Mouse (Mus musculus) liver, embryonic 11.5 days (tissue): ENCODE measurements at regions not wholly inside any gene's neighbourhood (a gene's known extent, or its start where the extent isn't known, plus 50 kb on each side); places are given as distances from the start of the nearest gene placed in this dataset.

Experiments
- ATAC-seq: fragments of 200-750 bp; cut with Nextera tagmentation; replicated peaks from 2 replicates; pipeline ENCODE4 v1.8.0; 2017; ENCODE audit warnings: moderate number of reproducible peaks, mild to moderate bottlenecking, moderate TSS enrichment, moderate library complexity; ENCODE audit not compliant: low FRiP score
- DNase-seq: peaks from one replicate; pipeline ENCODE4 v3.0.0-alpha.2; 2017; ENCODE audit warnings: low spot score
- H3K27ac ChIP-seq: fragments of 300-500 bp; sonication (generic); 2 replicates; pipeline ENCODE4 v1.5.1; 2014; ENCODE audit warnings: mild to moderate bottlenecking, low read depth, low read length, control low read depth
- H3K27me3 ChIP-seq: fragments of 300-500 bp; sonication (generic); replicated peaks from 2 replicates; pipeline ENCODE4 v1.6.1; 2014; ENCODE audit warnings: low read length, mixed read lengths; ENCODE audit not compliant: control insufficient read depth, insufficient read depth
- H3K36me3 ChIP-seq: fragments of 300-500 bp; sonication (generic); 2 replicates; pipeline ENCODE4 v1.6.1; 2014; ENCODE audit warnings: mild to moderate bottlenecking, low read length, moderate library complexity, mixed read lengths; ENCODE audit not compliant: control insufficient read depth, insufficient read depth
- H3K4me1 ChIP-seq: fragments of 300-500 bp; sonication (generic); replicated peaks from 2 replicates; pipeline ENCODE4 v1.6.1; 2014; ENCODE audit warnings: low read length, mixed read lengths; ENCODE audit not compliant: control insufficient read depth, insufficient read depth
- H3K4me2 ChIP-seq: fragments of 300-500 bp; sonication (generic); 2 replicates; pipeline ENCODE4 v1.6.1; 2014; ENCODE audit warnings: mild to moderate bottlenecking, control low read depth, moderate library complexity
- H3K4me3 ChIP-seq: fragments of 300-500 bp; sonication (generic); 2 replicates; pipeline ENCODE4 v1.5.1; 2014; ENCODE audit warnings: low read depth, low read length, control low read depth
- H3K9ac ChIP-seq: fragments of 300-500 bp; sonication (generic); 2 replicates; pipeline ENCODE4 v1.6.1; 2014; ENCODE audit warnings: low read depth, low read length, control low read depth
- H3K9me3 ChIP-seq: fragments of 300-500 bp; sonication (generic); 2 replicates; pipeline ENCODE4 v1.6.1; 2016; ENCODE audit warnings: low read length, inconsistent platforms, mixed read lengths; ENCODE audit not compliant: control insufficient read depth
- WGBS: fragments of 180-500 bp; shearing (Covaris S2); extraction: QIAGEN DNeasy Blood & Tissue Kit; methylation state at CpG from one replicate; pipeline ENCODE4 v1.1.7; 2014; 5-methylcytosine and 5-hydroxymethylcytosine counted together

GRCm38 (mm10) chr2:57699226-57699625 is 298.5 kb upstream of the Galnt5 start:
- H3K4me2 ChIP-seq = no peak overlapping the region
- H3K27ac ChIP-seq = no peak overlapping the region
- no peaks in the 10 kb centered on the region for H3K27me3 ChIP-seq
- H3K9ac ChIP-seq = no peak overlapping the region
- DNase-seq (no peak), ATAC-seq (no peak)
- no peak overlapping the region for H3K4me3 ChIP-seq
- H3K36me3 ChIP-seq = no peaks in the 10 kb centered on the region
- 59% methylated on average over 4 of the region's 4 CpGs for WGBS
- no peaks in the 10 kb centered on the region for H3K4me1 ChIP-seq
- H3K9me3 ChIP-seq = no peaks in the 10 kb centered on the region

- Histone ChIP-seq H3K4me1 (no peaks in the 10 kb centered on the region), H3K4me2 (no peak overlapping the region), H3K27me3 (no peaks in the 10 kb centered on the region), H3K4me3 (no peak overlapping the region), H3K36me3 (no peaks in the 10 kb centered on the region), H3K9me3 (no peaks in the 10 kb centered on the region), H3K27ac (no peak overlapping the region), H3K9ac (no peak overlapping the region)
- 68% methylated on average over 10 of the region's 10 CpGs for WGBS
- ATAC-seq = no peak
- no peak for DNase-seq
These were observed 280.8 kb upstream of the Galnt5 start for GRCm38 (mm10) chr2:57716754-57717510.
